Mouse (Mus musculus): ENCODE measurements around the gene Ercc6. TPM values are rescaled to one million over a fixed set of nuclear protein-coding genes. Genes with fewer than 3 reads are reported as not detected.

The Ercc6 gene
- polyA plus RNA-seq (2014; fragmentation: Illumina TruSeq; extraction: RNeasy Lipid Tissue Mini Kit (QIAGEN cat#74804); ENCODE audit: low read depth, low replicate concordance), result 4.0 TPM

DNA sequence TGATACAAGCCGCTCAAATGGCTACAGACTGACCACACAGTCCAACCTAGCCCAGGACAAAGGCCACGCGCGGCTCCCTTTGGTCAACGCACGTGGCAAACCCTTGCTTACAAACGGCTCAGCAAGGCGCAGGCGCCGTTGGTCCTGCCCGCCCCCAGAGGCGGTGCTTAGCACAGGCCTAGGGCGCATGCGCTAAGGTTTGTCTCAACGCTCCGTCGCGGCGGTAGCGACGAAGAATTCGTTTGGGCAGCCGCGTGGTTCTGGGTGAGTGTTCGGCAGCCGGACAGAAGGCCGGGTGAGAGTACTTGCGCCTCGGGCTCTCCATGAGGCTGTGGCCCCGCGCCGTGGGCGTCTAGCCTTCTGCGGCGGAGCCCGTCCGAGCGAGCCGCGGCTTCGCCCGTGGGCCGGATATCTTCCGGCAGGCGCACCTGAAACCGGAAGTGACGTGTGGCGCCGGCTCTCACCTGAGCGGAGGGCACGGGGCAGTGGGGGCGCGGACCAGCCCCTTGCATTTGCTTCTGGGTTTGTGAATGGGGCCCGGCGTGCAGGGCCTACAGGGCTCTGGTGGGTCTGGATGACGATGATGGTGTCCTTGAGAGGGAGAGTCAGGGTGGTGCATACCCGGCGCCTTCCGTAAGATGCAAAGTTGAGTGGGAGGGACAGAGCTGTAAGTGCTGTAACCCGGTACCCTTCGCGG, at the start of gene Ercc6:
Ercc6 (plus strand) TSS at position 186 of the 697 bp plus-strand sequence.

DNA sequence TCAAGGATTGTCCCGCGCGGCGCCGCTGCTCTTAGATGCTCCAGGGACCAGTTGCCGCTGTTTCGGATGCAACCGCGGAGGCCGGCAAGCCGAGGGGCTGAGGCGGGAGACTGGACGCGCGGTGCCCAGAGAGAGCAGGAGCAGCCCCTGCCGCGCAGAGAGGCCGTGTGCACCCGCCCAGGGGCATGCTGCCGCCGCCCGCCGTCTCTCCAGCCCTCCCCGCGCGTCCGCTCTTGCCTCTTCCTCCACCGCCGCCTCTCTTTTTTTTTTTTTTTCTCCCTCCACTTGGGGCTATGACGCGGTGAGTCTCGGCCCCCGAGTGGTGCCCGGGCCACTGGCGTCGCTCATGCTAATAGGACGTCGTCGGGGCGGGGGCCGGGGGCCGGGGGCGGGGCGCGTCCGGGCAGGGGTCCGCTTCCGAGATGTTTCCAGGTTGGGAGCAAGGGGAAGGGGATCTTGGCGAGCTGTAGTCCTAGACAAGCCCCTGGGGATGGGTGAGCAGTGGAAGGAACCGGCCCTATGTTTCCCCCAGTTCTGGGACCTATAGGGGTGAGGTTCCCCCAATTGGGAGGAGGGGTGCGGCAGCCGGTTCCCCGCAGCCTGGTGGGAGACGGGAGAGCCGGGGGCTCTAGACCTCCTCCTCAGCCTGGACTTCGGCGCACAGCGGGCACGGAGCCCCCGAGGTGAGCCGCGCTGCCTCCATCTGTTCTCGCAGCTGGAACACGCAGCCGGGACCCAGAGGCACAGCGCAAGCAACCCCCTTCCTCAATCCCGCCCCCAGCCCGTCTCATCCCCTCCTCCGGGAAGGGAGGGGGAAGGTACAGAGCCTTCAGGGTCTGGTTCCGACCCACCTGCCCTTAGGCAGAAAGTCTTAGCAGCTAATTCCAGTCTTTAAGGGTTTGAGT, 48.5 kb upstream of the Ercc6 start, which contains the start of gene Slc18a3:
Slc18a3 (minus strand) TSS at position 250 of the 905 bp plus-strand sequence.

DNA sequence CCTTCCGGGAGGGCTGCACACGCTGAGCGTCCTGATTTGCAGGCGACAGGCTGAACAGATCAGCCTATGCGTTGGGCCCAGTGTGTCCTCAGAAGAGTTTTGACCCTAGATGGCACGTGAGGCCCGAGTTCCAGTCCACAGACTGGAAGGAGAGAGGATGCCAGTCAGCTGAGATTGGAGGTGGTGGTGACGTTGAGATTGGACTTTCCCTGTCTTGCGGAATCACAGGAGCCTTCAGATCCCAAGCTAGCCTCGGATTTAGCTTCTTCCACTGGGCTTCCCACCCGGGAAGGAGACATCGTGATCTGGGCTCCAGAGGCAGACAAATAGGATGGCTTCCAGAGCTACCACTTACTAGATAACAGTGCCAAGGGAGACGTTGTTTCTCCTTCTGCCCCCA, 47.4 kb upstream of the Ercc6 start, which contains the start of gene Chat:
Chat (minus strand) TSS at position 101 of the 400 bp plus-strand sequence.

DNA sequence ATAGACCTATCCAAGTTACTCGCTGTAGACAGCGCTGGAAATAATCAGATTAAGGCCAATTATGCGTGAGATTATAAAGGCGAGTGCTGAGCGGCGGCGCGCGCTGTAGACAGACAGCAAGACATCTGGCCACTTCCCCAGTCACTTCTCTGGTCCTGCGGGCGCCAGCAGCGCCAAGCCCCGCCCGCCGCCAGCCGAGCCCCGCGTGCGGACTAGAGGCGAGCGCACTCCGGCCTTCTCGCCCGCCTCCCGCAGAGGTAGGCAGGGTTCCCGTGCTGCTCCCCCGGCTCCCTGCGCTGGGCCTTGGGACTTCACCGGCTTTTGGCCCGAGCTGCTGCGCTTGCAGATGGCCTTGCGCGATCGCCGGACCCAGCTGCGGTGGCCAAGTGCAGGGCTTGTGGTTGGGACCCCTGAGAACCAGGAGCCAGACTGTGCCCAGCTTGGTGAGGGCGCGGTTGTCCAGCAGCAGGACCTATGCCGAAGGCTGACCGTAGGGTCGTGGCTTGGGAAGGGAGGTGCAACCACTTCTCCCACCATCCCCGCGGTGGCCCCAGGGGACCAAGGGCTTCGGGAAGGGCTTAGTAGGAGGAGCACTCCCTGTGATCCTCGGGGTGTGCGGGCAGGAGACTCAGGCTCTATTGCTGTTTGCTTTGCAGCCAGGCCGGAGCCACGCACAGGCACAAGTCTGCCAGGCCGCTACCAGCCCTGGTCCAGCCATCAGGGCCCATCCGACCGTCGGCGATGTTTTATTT, 86.1 kb downstream of the Ercc6 start, which contains the start of gene Prrxl1:
Prrxl1 (plus strand) TSS at position 118 of the 752 bp plus-strand sequence.

Other genes with a start within 250 kb of the Ercc6 start
- gene Ogdhl, start 191.5 kb upstream of the Ercc6 start, polyA plus RNA-seq (2014; fragmentation: Illumina TruSeq; extraction: RNeasy Lipid Tissue Mini Kit (QIAGEN cat#74804); ENCODE audit: low read depth, low replicate concordance), result 110 TPM
- gene 1700024G13Rik, start 125.1 kb upstream of the Ercc6 start, polyA plus RNA-seq (2014; fragmentation: Illumina TruSeq; extraction: RNeasy Lipid Tissue Mini Kit (QIAGEN cat#74804); ENCODE audit: low read depth, low replicate concordance), result not detected
- gene Slc18a3, start 48.7 kb upstream of the Ercc6 start, polyA plus RNA-seq (2014; fragmentation: Illumina TruSeq; extraction: RNeasy Lipid Tissue Mini Kit (QIAGEN cat#74804); ENCODE audit: low read depth, low replicate concordance), result not detected
- gene Chat, start 47.5 kb upstream of the Ercc6 start, polyA plus RNA-seq (2014; fragmentation: Illumina TruSeq; extraction: RNeasy Lipid Tissue Mini Kit (QIAGEN cat#74804); ENCODE audit: low read depth, low replicate concordance), result not detected
- gene Prrxl1, start 85.9 kb downstream of the Ercc6 start, polyA plus RNA-seq (2014; fragmentation: Illumina TruSeq; extraction: RNeasy Lipid Tissue Mini Kit (QIAGEN cat#74804); ENCODE audit: low read depth, low replicate concordance), result not detected
- gene 3425401B19Rik, start 171.8 kb downstream of the Ercc6 start, polyA plus RNA-seq (2014; fragmentation: Illumina TruSeq; extraction: RNeasy Lipid Tissue Mini Kit (QIAGEN cat#74804); ENCODE audit: low read depth, low replicate concordance), result 69.6 TPM

Data from heart, adult 10 weeks (tissue).